Mouse (Mus musculus): ENCODE data around the gene Slc39a3.
"Not testable (repeated sequence)": the region's sequence is repeated elsewhere in the genome, so short reads cannot be mapped to it uniquely, and the experiment has no call there.

Gene Slc39a3

GRCm38 (mm10) chr10:81045246-81045645, 8.0 kb upstream of the Slc39a3 start:
- not testable (repeated sequence) for DNase-seq (ENCODE audit: low read depth)

GRCm38 (mm10) chr10:81041458-81042175, 4.4 kb upstream of the Slc39a3 start:
- peak; percentile 76 for DNase-seq (ENCODE audit: low read depth)

GRCm38 (mm10) chr10:81036251-81036650, 975 bp downstream of the Slc39a3 start:
- peak; percentile 70 for DNase-seq (ENCODE audit: low read depth)

GRCm38 (mm10) chr10:81033586-81033985, 3.6 kb downstream of the Slc39a3 start:
- no peak for DNase-seq (ENCODE audit: low read depth)

- no peak for DNase-seq (ENCODE audit: low read depth)
Measured at GRCm38 (mm10) chr10:81029031-81029430, 8.2 kb downstream of the Slc39a3 start.

GRCm38 (mm10) chr10:81028219-81028618, 9.0 kb downstream of the Slc39a3 start:
- no peak for DNase-seq (ENCODE audit: low read depth)

- DNase-seq (ENCODE audit: low read depth) = peak; percentile 55
Measured at GRCm38 (mm10) chr10:81027331-81027730, 9.9 kb downstream of the Slc39a3 start.

- DNase-seq (ENCODE audit: low read depth) = no peak
Measured at GRCm38 (mm10) chr10:81026857-81027256, 10.4 kb downstream of the Slc39a3 start.

GRCm38 (mm10) chr10:81025639-81026275, 11.5 kb downstream of the Slc39a3 start, which contains the start of gene Diras1:
Gene Diras1, minus strand, starts transcription at chr10:81025662.
- no peak for DNase-seq (ENCODE audit: low read depth)

GRCm38 (mm10) chr10:81025047-81025621, 12.1 kb downstream of the Slc39a3 start:
- DNase-seq (ENCODE audit: low read depth) = no peak

GRCm38 (mm10) chr10:81024346-81024937, 12.8 kb downstream of the Slc39a3 start:
- peak; percentile 17 for DNase-seq (ENCODE audit: low read depth)

- DNase-seq (ENCODE audit: low read depth) = peak; percentile 46
Measured at GRCm38 (mm10) chr10:81022744-81023143, 14.5 kb downstream of the Slc39a3 start.

GRCm38 (mm10) chr10:81021547-81022110, 15.6 kb downstream of the Slc39a3 start:
- DNase-seq (ENCODE audit: low read depth) = no peak

- peak; percentile 14 for DNase-seq (ENCODE audit: low read depth)
Measured at GRCm38 (mm10) chr10:81020207-81020606, 17.0 kb downstream of the Slc39a3 start.

- no peak for DNase-seq (ENCODE audit: low read depth)
Measured at GRCm38 (mm10) chr10:81019687-81020086, 17.5 kb downstream of the Slc39a3 start.

- DNase-seq (ENCODE audit: low read depth) = peak; percentile 79
Measured at GRCm38 (mm10) chr10:81018326-81018725, 18.9 kb downstream of the Slc39a3 start.

- peak; percentile 73 for DNase-seq (ENCODE audit: low read depth)
Measured at GRCm38 (mm10) chr10:81016645-81017044, 20.6 kb downstream of the Slc39a3 start.

GRCm38 (mm10) chr10:81015666-81016065, 21.6 kb downstream of the Slc39a3 start:
- DNase-seq (ENCODE audit: low read depth) = no peak

GRCm38 (mm10) chr10:81014393-81015384, 22.5 kb downstream of the Slc39a3 start, which contains the start of gene Gng7:
Gene Gng7, minus strand, starts transcription at chr10:81014945.
- peak; percentile 96 for DNase-seq (ENCODE audit: low read depth)

- no peak for DNase-seq (ENCODE audit: low read depth)
Measured at GRCm38 (mm10) chr10:81010851-81011250, 26.4 kb downstream of the Slc39a3 start.

- peak; percentile 60 for DNase-seq (ENCODE audit: low read depth)
Measured at GRCm38 (mm10) chr10:81007240-81007639, 30.0 kb downstream of the Slc39a3 start.

Measured in 416B (cell line).